Mouse (Mus musculus): Measurements from ENCODE around the gene Jsrp1. TPM values are rescaled to one million over a fixed set of nuclear protein-coding genes. Genes with fewer than 3 reads are reported as not detected.

The Jsrp1 gene
- polyA plus RNA-seq, 1 experiment, result 343 TPM

DNA sequence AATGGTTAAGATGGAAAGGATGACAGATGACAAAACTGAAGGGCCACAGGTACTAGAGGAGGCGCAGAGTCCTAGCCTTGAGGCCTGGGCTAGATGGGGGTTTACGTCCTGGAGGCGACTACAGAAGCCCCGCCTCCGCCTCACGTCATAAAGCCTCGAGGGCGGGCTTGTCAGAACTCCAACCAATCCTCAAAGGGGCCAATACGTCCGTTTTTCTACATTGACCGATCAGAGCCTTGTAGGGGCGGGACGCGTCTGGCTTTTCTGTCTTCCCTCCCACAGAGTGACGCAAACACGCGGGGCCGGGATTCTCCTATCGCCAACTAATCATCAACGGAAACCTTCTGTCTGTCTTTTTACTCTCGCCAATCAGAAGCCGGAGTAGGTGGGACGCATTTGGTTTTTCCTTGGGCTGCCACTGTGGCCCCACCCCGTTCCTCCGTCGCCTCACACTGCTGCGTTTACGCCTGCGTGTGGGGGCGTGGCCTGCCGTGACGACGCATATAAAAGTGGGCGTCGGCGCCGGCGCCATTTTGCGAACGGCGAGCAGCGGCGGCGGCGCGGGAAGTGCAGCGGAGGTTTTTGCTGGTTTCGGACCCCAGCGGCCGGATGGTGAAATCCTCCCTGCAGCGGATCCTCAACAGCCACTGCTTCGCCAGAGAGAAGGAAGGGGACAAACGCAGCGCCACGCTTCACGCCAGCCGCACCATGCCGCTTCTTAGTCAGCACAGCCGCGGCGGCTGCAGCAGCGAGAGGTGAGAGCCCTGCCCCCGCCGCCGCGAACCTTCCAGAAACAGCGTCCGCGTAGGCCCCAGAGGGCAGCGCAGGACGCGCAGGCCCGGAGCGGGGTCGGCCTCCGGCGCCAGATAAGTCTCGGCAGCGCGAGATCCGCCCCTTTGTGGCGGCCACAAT lies 13.1 kb upstream of the Jsrp1 start, which contains the start of gene Oaz1:
Oaz1 (plus strand) TSS at position 506 of the 912 bp plus-strand sequence.
- TF ChIP-seq CEBPB (IDR thresholded peaks at IDR 0.05; ENCODE audit: insufficient read depth, poor library complexity, severe bottlenecking) (no peak), POLR2A (IDR thresholded peaks at IDR 0.05; ENCODE audit: insufficient read length, low read depth) (peak; percentile 82), POLR2AphosphoS2 (IDR thresholded peaks at IDR 0.05; ENCODE audit: insufficient read length, low read depth) (peak; percentile 94)
- Histone ChIP-seq H3K79me2 (ENCODE audit: control insufficient read depth, insufficient read depth) (peaks cover 26% of the 10 kb centered on the region), H3K4me3 (peak within 1 kb of the TSS; percentile 74), H3ac (ENCODE audit: control insufficient read depth, insufficient read length) (peak within 1 kb of the TSS; percentile 35), H3K36me3 (ENCODE audit: control insufficient read depth, insufficient read depth) (peaks cover 14% of the 10 kb centered on the region), H3K27me3 (ENCODE audit: control insufficient read depth, insufficient read depth, insufficient read length) (no peaks in the 10 kb centered on the region), H3K4me2 (ENCODE audit: low read depth) (peak within 1 kb of the TSS; percentile 98)

DNA sequence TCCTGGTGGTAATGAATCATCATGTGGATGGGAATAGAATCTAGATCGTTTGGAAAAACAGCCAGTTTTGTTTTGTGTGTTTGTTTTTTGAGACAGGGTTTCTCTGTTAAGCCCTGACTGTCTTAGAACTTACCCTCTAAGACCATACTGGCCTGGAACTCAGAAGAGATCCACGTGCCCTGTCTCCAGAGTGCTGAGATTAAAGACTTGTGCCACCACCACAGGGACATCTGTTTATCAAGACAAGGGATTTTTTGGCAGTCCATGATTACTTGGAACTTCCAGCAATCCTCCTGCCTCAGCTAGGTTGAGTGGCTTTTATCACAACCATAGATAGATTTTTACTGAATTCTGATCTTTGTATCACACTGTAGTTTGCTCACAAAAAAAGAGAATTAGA lies 11.5 kb upstream of the Jsrp1 start:
- no peaks in the 10 kb centered on the region for H3K27me3 ChIP-seq (ENCODE audit: control insufficient read depth, insufficient read depth, insufficient read length)
- peaks cover 4% of the 10 kb centered on the region for H3K36me3 ChIP-seq (ENCODE audit: control insufficient read depth, insufficient read depth)
- H3K79me2 ChIP-seq (ENCODE audit: control insufficient read depth, insufficient read depth), result peaks cover 26% of the 10 kb centered on the region
- no peak overlapping the region for H3ac ChIP-seq (ENCODE audit: control insufficient read depth, insufficient read length)
- H3K4me2 ChIP-seq (ENCODE audit: low read depth), result peak overlapping the region; percentile 61
- TF ChIP-seq TCF12 (IDR thresholded peaks at IDR 0.05; ENCODE audit: insufficient read depth, poor library complexity, severe bottlenecking) (no peak), MYOD1 (IDR thresholded peaks at IDR 0.05; ENCODE audit: control insufficient read depth in 1 of 3, insufficient read length in 2 of 3, low read depth in 2 of 3) (no peak), MYOG (IDR thresholded peaks at IDR 0.05; ENCODE audit: control insufficient read depth in 1 of 3, insufficient read depth in 1 of 3, insufficient read length in 2 of 3, low read depth in 2 of 3) (no peak), SRF (IDR thresholded peaks at IDR 0.05; ENCODE audit: control insufficient read depth, insufficient read length, low read depth) (no peak), E2F4 (IDR thresholded peaks at IDR 0.05; ENCODE audit: insufficient read depth) (no peak), CEBPB (IDR thresholded peaks at IDR 0.05; ENCODE audit: insufficient read depth, poor library complexity, severe bottlenecking) (no peak), USF1 (IDR thresholded peaks at IDR 0.05; ENCODE audit: low read depth) (no peak), POLR2A (IDR thresholded peaks at IDR 0.05; ENCODE audit: insufficient read length, low read depth) (no peak), TCF3 (IDR thresholded peaks at IDR 0.05; ENCODE audit: insufficient read length, low read depth) (no peak), POLR2AphosphoS2 (IDR thresholded peaks at IDR 0.05; ENCODE audit: insufficient read length, low read depth) (no peak), REST (IDR thresholded peaks at IDR 0.05; ENCODE audit: insufficient read depth, insufficient read length) (no peak), MAX (IDR thresholded peaks at IDR 0.05; ENCODE audit: low read depth) (no peak)
- H3K4me3 ChIP-seq, result no peak overlapping the region

DNA sequence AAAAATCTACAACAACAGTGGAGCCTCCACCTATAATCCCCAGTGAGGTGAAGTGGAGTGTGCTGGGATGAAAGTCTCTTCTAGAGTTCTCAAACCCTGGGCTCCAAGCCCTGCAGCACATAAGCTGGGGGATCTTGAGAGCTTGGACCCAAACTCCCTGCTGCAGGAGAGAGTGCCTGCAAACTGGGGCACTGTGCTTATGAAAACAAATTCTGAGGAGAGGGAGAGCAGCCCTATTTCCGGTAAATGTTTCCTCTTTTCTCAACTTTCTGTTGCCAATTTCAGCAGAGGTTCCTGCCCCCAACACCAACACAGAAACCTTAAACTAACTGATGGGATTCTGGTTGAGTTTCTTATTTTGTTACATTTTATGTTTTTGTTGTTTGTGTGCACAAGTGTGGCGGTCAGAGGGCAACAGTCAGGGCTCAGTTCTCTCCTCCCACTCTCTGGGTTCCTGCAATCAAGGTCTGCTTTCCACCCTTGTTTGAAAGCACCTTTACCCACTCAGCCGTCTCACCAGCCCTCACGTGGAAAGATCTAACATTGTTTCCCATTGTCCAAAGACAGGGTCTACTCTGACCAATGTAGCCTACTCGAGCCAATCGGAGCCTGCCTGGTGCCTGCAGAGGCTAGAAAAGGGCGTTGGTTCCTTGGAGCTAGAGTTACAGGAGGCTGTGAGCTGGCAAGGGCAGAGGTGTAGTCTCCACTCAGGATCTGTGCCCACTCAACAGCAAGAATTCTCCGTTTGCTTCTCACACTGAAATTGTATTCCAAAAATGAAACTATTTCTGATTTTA lies 10.7 kb upstream of the Jsrp1 start:
- Histone ChIP-seq H3K79me2 (ENCODE audit: control insufficient read depth, insufficient read depth) (peaks cover 21% of the 10 kb centered on the region), H3K4me2 (ENCODE audit: low read depth) (peak overlapping the region; percentile 61), H3K36me3 (ENCODE audit: control insufficient read depth, insufficient read depth) (no peaks in the 10 kb centered on the region), H3K27me3 (ENCODE audit: control insufficient read depth, insufficient read depth, insufficient read length) (no peaks in the 10 kb centered on the region), H3ac (ENCODE audit: control insufficient read depth, insufficient read length) (no peak overlapping the region), H3K4me3 (no peak overlapping the region)
- TF ChIP-seq POLR2A (IDR thresholded peaks at IDR 0.05; ENCODE audit: insufficient read length, low read depth) (peak; percentile 43), TCF12 (IDR thresholded peaks at IDR 0.05; ENCODE audit: insufficient read depth, poor library complexity, severe bottlenecking) (no peak)

DNA sequence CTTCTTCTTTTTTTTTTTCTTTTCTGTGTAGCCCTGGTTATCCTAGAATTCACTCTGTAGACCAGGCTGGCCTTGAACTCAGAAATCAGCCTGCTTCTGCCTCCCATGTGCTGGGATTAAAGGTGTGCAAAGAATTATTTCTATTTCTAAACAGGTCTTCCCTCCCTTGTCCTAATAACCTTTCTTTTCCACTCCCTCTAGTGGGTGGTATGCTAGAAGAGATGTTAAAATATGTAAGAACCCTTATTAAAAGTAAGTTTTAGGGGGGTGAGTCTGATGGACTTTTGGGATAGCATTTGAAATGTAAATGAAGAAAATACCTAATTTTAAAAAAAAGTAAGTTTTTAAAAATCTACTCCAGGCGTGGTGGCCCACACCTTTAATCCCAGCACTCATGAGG lies 10.0 kb upstream of the Jsrp1 start:
- Histone ChIP-seq H3ac (ENCODE audit: control insufficient read depth, insufficient read length) (no peak overlapping the region), H3K36me3 (ENCODE audit: control insufficient read depth, insufficient read depth) (no peaks in the 10 kb centered on the region), H3K79me2 (ENCODE audit: control insufficient read depth, insufficient read depth) (peaks cover 16% of the 10 kb centered on the region), H3K27me3 (ENCODE audit: control insufficient read depth, insufficient read depth, insufficient read length) (no peaks in the 10 kb centered on the region), H3K4me2 (ENCODE audit: low read depth) (no peak overlapping the region), H3K4me3 (no peak overlapping the region)
- no peak for TF ChIP-seq POLR2AphosphoS2 (IDR thresholded peaks at IDR 0.05; ENCODE audit: insufficient read length, low read depth)
- TF ChIP-seq E2F4 (IDR thresholded peaks at IDR 0.05; ENCODE audit: insufficient read depth), result no peak
- TF ChIP-seq MAX (IDR thresholded peaks at IDR 0.05; ENCODE audit: low read depth), result no peak
- TF ChIP-seq CEBPB (IDR thresholded peaks at IDR 0.05; ENCODE audit: insufficient read depth, poor library complexity, severe bottlenecking), result no peak
- no peak for TF ChIP-seq SRF (IDR thresholded peaks at IDR 0.05; ENCODE audit: control insufficient read depth, insufficient read length, low read depth)
- TF ChIP-seq TCF3 (IDR thresholded peaks at IDR 0.05; ENCODE audit: insufficient read length, low read depth), result no peak

DNA sequence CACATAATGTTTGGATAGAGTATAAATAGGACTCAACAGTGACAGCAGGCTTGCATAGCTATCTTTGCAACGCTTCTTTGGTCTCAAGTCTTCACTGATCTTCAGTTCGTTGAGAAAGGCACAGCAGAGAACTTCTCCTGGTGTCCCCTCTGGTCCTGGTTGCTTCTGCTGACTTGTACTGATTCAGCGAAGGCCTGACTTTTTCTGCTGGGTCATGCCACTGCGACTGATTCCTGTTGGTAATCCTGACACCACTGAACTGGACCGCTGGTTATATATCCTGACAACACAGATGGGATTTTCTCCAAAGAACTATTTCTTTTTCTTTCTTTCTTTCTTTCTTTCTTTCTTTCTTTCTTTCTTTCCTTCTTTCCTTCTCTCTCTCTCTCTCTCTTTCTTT lies 9.2 kb upstream of the Jsrp1 start:
- no peaks in the 10 kb centered on the region for H3K27me3 ChIP-seq (ENCODE audit: control insufficient read depth, insufficient read depth, insufficient read length)
- TF ChIP-seq SRF (IDR thresholded peaks at IDR 0.05; ENCODE audit: control insufficient read depth, insufficient read length, low read depth) (no peak), MYOG (IDR thresholded peaks at IDR 0.05; ENCODE audit: control insufficient read depth in 1 of 3, insufficient read depth in 1 of 3, insufficient read length in 2 of 3, low read depth in 2 of 3) (no peak), TCF3 (IDR thresholded peaks at IDR 0.05; ENCODE audit: insufficient read length, low read depth) (no peak), MYOD1 (IDR thresholded peaks at IDR 0.05; ENCODE audit: control insufficient read depth in 1 of 3, insufficient read length in 2 of 3, low read depth in 2 of 3) (no peak), CEBPB (IDR thresholded peaks at IDR 0.05; ENCODE audit: insufficient read depth, poor library complexity, severe bottlenecking) (no peak), REST (IDR thresholded peaks at IDR 0.05; ENCODE audit: insufficient read depth, insufficient read length) (no peak), TCF12 (IDR thresholded peaks at IDR 0.05; ENCODE audit: insufficient read depth, poor library complexity, severe bottlenecking) (no peak), E2F4 (IDR thresholded peaks at IDR 0.05; ENCODE audit: insufficient read depth) (no peak), MAX (IDR thresholded peaks at IDR 0.05; ENCODE audit: low read depth) (no peak), POLR2A (IDR thresholded peaks at IDR 0.05; ENCODE audit: insufficient read length, low read depth) (no peak), USF1 (IDR thresholded peaks at IDR 0.05; ENCODE audit: low read depth) (no peak), POLR2AphosphoS2 (IDR thresholded peaks at IDR 0.05; ENCODE audit: insufficient read length, low read depth) (no peak)
- H3K4me3 ChIP-seq, result no peak overlapping the region

More for the DNA sequence above, 9.2 kb upstream of the Jsrp1 start:
- Histone ChIP-seq H3K36me3 (ENCODE audit: control insufficient read depth, insufficient read depth) (no peaks in the 10 kb centered on the region), H3ac (ENCODE audit: control insufficient read depth, insufficient read length) (no peak overlapping the region), H3K79me2 (ENCODE audit: control insufficient read depth, insufficient read depth) (peaks cover 8% of the 10 kb centered on the region), H3K4me2 (ENCODE audit: low read depth) (no peak overlapping the region)

All from myocyte (in vitro differentiated cells).